Mouse (Mus musculus) embryonic facial prominence, embryonic 12.5 days (tissue): ENCODE results near the gene Zdhhc11. TPM values are rescaled to one million over a fixed set of nuclear protein-coding genes. Genes with fewer than 3 reads are reported as not detected.
"Not testable (repeated sequence)": the region's sequence is repeated elsewhere in the genome, so short reads cannot be mapped to it uniquely, and the experiment has no call there.

Experiments used
- ATAC-seq: fragments of 200-750 bp; cut with Nextera tagmentation; 2 replicates; pipeline ENCODE4 v1.8.0; 2017; ENCODE audit not compliant: insufficient number of reproducible peaks, insufficient read depth, low FRiP score, low TSS enrichment
- H3K27ac ChIP-seq: fragments of 300-500 bp; sonication (generic); 2 replicates; pipeline ENCODE4 v1.5.1; 2016; ENCODE audit warnings: mild to moderate bottlenecking
- H3K27me3 ChIP-seq: fragments of 300-500 bp; sonication (generic); 2 replicates; pipeline ENCODE4 v1.6.1; 2016; ENCODE audit warnings: mild to moderate bottlenecking, moderate library complexity
- H3K36me3 ChIP-seq: fragments of 300-500 bp; sonication (generic); 2 replicates; pipeline ENCODE4 v1.6.1; 2016; ENCODE audit warnings: mild to moderate bottlenecking
- H3K4me1 ChIP-seq: fragments of 300-500 bp; sonication (generic); 2 replicates; pipeline ENCODE4 v1.6.1; 2016
- H3K4me2 ChIP-seq: fragments of 300-500 bp; sonication (generic); replicated peaks from 2 replicates; pipeline ENCODE4 v1.6.1; 2016; ENCODE audit warnings: mild to moderate bottlenecking, moderate library complexity
- H3K4me3 ChIP-seq: fragments of 300-500 bp; sonication (generic); 2 replicates; pipeline ENCODE4 v1.5.1; 2016; ENCODE audit warnings: mild to moderate bottlenecking
- H3K9ac ChIP-seq: fragments of 300-500 bp; sonication (generic); 2 replicates; pipeline ENCODE4 v1.6.1; 2016; ENCODE audit warnings: mild to moderate bottlenecking, moderate library complexity
- H3K9me3 ChIP-seq: fragments of 300-500 bp; sonication (generic); 2 replicates; pipeline ENCODE4 v1.6.1; 2016; ENCODE audit warnings: mild to moderate bottlenecking, moderate library complexity
- whole genome bisulfite sequencing: fragments of 180-500 bp; shearing (Covaris S2); methylation state at CpG from one replicate; pipeline ENCODE4 v1.1.7; 2016; 5-methylcytosine and 5-hydroxymethylcytosine counted together
- polyA plus RNA-seq: library from polyadenylated mRNA; unstranded; fragments of >200 nt; fragmentation: Nextera tagmentation; extraction: Ambion mirVana; gene quantifications from 2 replicates; pipeline ENCODE4 v1.2.1, GENCODE M21; 2016

Gene Zdhhc11
- polyA plus RNA-seq, 1 experiment from 2014 or later = not detected

DNA sequence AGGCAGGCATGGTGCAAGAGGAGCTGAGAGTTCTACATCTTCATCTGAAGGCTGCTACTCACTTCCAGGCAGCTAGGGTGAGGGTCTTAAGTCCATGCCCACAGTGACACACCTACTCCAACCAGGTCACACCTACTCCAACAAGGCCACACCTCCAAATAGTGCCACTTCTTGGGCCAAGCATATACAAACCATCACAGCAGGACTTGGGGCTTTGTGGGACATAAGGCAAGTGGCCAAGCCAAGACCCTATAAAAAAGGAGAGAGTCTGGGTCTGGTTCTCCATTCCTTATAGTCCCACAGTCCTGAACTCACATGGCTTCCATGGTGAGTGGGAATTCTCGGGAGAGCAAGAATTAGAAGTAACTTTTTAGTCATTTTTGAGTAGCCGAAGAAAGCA lies 44.6 kb downstream of the Zdhhc11 start:
- H3K27me3 ChIP-seq = peaks cover 30% of the 10 kb centered on the region
- not testable (repeated sequence) for ATAC-seq, H3K4me3 ChIP-seq, H3K9me3 ChIP-seq, H3K36me3 ChIP-seq, H3K4me1 ChIP-seq, H3K27ac ChIP-seq, H3K9ac ChIP-seq, H3K4me2 ChIP-seq
- 71% methylated on average over 2 of the region's 2 CpGs for WGBS

DNA sequence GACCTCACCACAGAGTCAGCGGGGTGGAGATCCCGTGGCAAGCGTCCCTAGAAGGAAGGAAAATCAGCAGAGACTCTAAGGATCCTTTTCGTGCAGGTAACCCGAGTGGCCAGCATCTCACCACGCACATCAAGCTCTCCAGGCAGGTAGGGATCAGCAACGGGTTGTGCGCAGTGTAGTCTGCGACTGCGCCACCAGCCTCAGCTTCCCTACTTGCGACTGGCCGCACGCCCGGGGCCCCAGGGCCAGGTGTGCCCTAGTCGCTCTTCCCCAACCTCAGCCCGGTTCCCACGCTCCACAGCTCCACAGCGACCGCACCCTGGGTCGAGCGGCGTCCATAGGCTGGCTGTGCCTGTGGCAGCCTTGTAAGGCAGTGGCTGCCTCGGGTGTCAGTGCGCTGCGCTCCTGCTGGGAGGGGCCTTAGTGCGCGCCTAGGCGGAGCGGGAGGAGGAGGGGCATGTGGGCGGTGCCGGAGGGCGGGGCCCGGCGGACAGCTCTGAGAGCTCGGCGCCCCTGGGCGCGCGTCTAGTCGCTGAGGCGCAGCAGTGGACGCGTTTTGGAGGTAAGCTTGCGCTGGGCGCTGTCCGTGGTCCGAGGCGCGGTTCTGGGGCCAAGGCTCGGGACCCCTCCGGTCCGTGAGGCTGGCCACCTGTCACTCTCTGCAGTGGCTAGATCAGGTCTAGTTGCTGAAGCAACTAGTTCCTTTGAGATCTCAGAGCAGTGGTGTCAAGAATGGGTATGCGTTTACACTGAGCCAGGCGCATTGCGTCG lies 45.5 kb downstream of the Zdhhc11 start, which contains the start of gene Tppp:
TSS of gene Tppp (plus strand) at position 460 of the 771 bp plus-strand sequence.
- WGBS = under 1% methylated on average over 56 of the region's 56 CpGs
- Histone ChIP-seq H3K4me2 (peak within 1 kb of the TSS; percentile 99), H3K9ac (peak within 1 kb of the TSS; percentile 46), H3K36me3 (no peaks in the 10 kb centered on the region), H3K4me1 (0 out of 2 replicates have a peak, but pooled peaks cover 9% of the 10 kb centered on the region), H3K4me3 (peak within 1 kb of the TSS; percentile 48), H3K27ac (no peak within 1 kb of the TSS), H3K9me3 (no peaks in the 10 kb centered on the region), H3K27me3 (peaks cover 30% of the 10 kb centered on the region)
- peak; percentile 94 for ATAC-seq

DNA sequence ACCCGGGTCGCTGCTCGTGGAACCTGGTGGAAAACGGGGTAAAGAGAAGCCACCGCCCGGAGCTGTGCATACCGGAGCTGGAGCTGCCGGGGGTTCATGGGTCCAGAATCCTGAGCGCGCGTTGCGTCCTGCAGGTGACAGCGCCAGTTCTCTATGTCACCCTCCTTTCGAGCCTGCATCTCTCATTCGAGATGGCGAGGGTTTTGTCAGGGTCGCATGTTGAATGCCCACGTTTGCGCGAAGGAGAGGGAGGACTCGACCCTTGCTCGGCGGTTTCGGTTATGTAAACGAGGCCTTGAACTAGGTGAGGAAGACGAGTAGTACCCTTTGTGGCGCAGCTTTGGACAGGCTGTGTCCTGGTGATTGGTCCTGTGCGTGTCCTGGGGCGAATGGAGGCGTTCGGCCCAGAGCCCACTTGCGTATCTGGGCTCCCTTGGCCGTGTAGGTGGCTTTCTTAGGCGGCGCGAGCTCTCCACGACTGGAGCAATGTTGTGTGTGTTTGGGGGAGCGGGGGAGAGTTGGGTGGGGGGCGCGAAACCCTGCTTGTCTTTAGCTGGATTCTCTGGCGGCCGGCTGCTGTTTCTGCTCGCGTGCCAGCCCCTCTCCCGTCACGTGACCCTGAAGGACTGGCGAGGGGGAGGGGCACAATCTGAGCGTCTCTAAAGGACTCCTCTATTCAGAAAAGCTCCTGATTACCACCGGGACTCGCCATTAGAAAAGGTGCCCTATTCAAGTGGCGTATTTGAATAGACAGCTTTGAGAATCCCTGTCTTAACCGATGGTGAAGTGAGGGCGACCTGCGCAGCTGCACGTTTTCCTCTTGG lies 46.4 kb downstream of the Zdhhc11 start:
- H3K27ac ChIP-seq = no peak overlapping the region
- 0 out of 2 replicates have a peak, but pooled peaks cover 9% of the 10 kb centered on the region for H3K4me1 ChIP-seq
- no peaks in the 10 kb centered on the region for H3K9me3 ChIP-seq
- peaks cover 30% of the 10 kb centered on the region for H3K27me3 ChIP-seq
- peak; percentile 13; the same call in 1 of the 2 replicates for ATAC-seq
- H3K4me3 ChIP-seq = peak overlapping the region; percentile 48
- H3K9ac ChIP-seq = peak overlapping the region; percentile 43
- WGBS = under 1% methylated on average over 55 of the region's 55 CpGs
- H3K36me3 ChIP-seq = no peaks in the 10 kb centered on the region
- peak overlapping the region; percentile 99 for H3K4me2 ChIP-seq

DNA sequence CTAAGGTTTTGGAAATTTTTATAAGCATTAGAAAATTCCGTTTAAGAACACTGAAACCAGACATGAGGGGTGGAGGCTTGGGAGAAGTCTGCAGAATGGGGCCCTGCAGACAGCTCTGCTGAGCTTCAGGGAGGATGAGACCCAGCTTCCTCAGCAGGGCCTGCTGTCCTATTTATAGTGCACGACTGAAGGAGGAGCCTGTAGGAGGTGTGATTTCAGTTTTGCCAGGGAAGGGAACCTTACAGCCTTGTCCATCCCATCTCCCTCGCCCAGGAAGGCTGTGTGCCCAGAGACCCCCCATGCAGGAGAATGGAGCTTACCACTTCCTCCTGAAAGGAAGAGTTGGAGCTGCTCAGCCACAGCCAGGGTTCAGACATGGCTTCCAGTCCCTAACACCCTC lies 47.0 kb downstream of the Zdhhc11 start:
- no peak overlapping the region for H3K27ac ChIP-seq
- H3K4me1 ChIP-seq = 0 out of 2 replicates have a peak, but pooled peaks cover 9% of the 10 kb centered on the region
- ATAC-seq = no peak
- 8% methylated on average over 3 of the region's 3 CpGs for WGBS
- H3K27me3 ChIP-seq = peaks cover 30% of the 10 kb centered on the region
- H3K36me3 ChIP-seq = no peaks in the 10 kb centered on the region
- H3K9ac ChIP-seq = no peak overlapping the region
- H3K4me3 ChIP-seq = peak overlapping the region; percentile 48
- H3K4me2 ChIP-seq = peak overlapping the region; percentile 99
- no peaks in the 10 kb centered on the region for H3K9me3 ChIP-seq

DNA sequence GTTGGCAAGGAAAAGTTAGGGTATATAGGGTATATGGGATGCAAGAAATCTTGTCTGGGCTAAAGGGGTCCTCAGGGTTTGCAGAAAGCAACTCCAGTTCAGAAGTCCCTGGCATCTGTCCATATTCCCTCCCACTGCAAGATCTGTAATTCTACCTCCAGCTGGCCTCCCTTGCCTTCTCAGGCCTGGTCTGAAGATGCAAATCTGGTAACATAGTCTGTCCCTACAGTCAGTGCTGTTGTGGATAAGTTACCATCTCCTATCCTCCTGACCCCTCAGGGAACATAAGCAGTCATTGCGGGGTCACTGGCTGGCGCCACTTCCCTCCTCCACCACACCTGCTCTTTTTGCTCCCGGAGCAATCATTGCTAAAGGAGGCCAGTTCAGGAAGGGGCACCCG lies 52.3 kb downstream of the Zdhhc11 start:
- Histone ChIP-seq H3K27ac (no peak overlapping the region), H3K27me3 (peaks cover 11% of the 10 kb centered on the region; the same call in 1 of the 2 replicates), H3K4me3 (no peak overlapping the region), H3K4me2 (no peak overlapping the region), H3K36me3 (no peaks in the 10 kb centered on the region), H3K9me3 (no peaks in the 10 kb centered on the region), H3K9ac (no peak overlapping the region), H3K4me1 (no peaks in the 10 kb centered on the region)
- 65% methylated on average over 4 of the region's 4 CpGs for WGBS
- ATAC-seq = no peak

DNA sequence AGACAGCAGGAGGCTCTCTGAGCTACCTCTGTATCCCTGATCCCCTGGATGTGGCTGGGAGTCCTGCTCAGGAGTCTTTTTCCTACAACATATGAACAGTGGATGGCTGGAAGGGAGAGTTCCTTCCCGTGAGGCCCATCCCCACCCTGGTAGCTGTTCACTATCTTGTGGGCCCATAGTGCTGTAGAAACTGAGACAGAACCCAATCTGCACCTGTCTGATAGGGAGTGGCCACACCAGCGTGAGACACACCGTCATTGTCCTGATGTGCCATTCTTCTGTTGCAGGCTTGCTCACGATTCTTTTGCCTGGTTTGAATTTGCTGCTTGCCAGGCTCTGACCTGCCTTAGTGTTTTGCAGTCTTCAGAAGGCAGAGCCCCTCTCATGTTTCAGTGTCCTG lies 53.8 kb downstream of the Zdhhc11 start:
- no peak overlapping the region for H3K27ac ChIP-seq
- WGBS = 72% methylated on average over 4 of the region's 4 CpGs
- no peaks in the 10 kb centered on the region for H3K27me3 ChIP-seq
- ATAC-seq = no peak
- no peaks in the 10 kb centered on the region for H3K36me3 ChIP-seq
- no peaks in the 10 kb centered on the region for H3K4me1 ChIP-seq
- H3K9me3 ChIP-seq = no peaks in the 10 kb centered on the region
- H3K9ac ChIP-seq = no peak overlapping the region
- no peak overlapping the region for H3K4me3 ChIP-seq
- no peak overlapping the region for H3K4me2 ChIP-seq

DNA sequence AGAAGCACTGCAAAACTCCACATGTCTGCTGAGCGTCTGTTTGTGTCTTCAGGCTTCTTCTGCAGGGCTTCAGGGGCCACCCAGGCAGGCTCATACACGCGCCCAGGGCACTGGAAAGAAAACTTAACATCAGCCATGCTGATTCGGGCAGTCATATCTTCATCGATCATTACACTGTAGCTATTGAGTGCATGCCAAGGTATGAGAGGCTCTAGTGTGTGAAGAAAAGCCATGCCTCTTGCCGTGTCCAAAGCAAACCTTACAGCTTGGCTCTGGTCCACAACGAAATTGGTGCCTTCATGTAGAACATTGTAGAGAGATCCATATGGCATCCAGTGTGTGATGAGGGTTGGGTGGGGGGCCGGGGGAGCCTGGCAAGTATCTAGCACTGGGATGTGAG lies 55.4 kb downstream of the Zdhhc11 start:
- H3K27me3 ChIP-seq, H3K4me2 ChIP-seq, H3K36me3 ChIP-seq, H3K4me1 ChIP-seq, H3K9me3 ChIP-seq, ATAC-seq, H3K27ac ChIP-seq, H3K9ac ChIP-seq, H3K4me3 ChIP-seq: not testable (repeated sequence)
- 83% methylated on average over 8 of the region's 8 CpGs for WGBS

DNA sequence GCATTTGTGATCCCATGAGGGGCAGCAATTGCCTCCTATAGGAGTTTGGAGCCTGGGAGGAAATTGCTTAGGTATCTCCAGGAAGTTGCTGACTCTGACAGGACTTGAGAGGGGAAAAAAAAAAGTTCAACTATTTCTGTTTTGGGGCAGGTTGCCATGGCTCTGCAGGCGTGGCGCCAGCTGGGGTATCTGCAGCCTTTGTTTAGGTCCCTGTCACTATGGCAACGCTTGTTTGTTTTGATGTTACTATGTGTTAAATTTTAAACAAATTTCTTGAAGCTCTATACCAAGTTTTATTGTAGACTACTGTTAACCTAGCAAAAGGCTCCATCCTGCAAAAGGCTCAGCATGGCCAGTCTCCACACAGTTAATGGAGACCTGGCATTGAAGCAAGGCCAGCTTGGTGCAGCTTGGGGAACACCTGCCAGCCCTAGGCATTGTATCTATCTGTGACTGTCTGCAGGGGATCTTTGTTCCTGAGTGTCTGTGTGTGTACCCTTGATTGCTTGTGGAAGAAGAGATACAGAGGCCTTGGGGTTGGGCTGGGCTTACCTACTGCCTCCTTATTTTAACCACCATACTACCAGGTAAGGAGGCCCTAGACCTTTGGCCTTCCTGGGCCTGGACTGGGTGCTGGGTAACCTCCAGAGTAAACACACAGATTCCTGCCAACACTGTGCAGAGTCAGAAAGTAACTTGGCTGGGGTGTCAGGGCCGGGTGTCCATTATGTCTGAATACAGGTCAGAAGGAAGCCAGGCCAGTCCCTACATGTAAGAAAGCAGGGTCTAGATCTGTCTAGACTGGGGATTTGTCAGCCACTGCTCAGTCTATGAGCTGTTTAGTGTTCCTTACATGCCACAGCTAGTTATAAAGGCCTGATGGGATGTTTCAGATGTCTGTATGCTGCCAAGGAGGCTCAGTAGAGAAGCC lies 61.8 kb downstream of the Zdhhc11 start:
- no peaks in the 10 kb centered on the region for H3K9me3 ChIP-seq
- H3K27ac ChIP-seq = no peak overlapping the region
- no peak overlapping the region for H3K9ac ChIP-seq
- H3K4me2 ChIP-seq = no peak overlapping the region
- no peak for ATAC-seq
- no peaks in the 10 kb centered on the region for H3K27me3 ChIP-seq
- whole genome bisulfite sequencing = 65% methylated on average over 4 of the region's 4 CpGs
- no peaks in the 10 kb centered on the region for H3K36me3 ChIP-seq
- no peaks in the 10 kb centered on the region for H3K4me1 ChIP-seq
- no peak overlapping the region for H3K4me3 ChIP-seq

DNA sequence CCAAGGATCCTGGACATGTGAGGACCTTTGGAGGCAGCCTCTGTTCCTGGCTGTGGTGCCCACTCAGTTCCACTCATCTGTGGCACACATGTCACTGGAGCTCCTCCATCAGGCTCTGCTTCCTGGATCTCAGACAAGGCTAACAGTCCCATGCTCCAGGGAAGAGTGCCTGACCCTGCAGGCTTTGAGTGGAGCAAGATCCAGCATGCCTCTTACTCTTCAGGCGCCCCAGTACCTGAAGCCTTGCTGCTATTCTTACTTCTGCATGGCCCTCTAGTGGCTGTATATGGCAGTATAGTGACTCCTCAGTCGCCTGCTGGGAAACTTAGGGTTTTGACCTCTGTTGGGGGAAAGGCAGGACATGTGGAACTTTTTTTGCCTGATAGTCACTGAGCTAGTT lies 62.6 kb downstream of the Zdhhc11 start:
- H3K4me3 ChIP-seq = no peak overlapping the region
- ATAC-seq = no peak
- WGBS = 11% methylated on average over 2 of the region's 2 CpGs

DNA sequence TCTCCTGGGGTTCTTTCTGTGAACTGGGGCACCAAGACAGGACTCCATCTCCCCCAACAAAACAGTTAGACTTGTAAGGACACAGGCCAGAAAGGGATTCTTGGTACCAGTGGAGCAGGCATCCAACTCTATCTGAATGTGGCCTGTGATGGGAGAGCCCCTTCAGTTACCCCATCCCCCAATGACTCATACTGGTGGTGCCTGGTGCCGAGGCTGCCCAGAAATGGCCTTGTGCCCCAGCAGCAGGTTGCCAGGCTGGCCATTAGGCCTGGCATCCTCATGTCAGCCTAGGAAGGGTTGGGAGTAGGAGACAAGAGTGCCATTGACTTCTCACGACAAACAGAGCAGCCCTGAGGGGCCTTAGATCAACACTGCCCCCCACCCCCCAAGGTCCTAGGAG lies 64.5 kb downstream of the Zdhhc11 start:
- Histone ChIP-seq H3K36me3 (no peaks in the 10 kb centered on the region), H3K9ac (no peak overlapping the region), H3K4me1 (no peaks in the 10 kb centered on the region), H3K4me3 (no peak overlapping the region), H3K27ac (no peak overlapping the region), H3K4me2 (no peak overlapping the region), H3K27me3 (no peaks in the 10 kb centered on the region), H3K9me3 (no peaks in the 10 kb centered on the region)
- no peak for ATAC-seq
- 42% methylated on average over 2 of the region's 2 CpGs for WGBS

More for the DNA sequence above, 62.6 kb downstream of the Zdhhc11 start:
- Histone ChIP-seq H3K4me2 (no peak overlapping the region), H3K27ac (no peak overlapping the region), H3K36me3 (no peaks in the 10 kb centered on the region), H3K9me3 (no peaks in the 10 kb centered on the region), H3K4me1 (no peaks in the 10 kb centered on the region), H3K27me3 (no peaks in the 10 kb centered on the region), H3K9ac (no peak overlapping the region)

DNA sequence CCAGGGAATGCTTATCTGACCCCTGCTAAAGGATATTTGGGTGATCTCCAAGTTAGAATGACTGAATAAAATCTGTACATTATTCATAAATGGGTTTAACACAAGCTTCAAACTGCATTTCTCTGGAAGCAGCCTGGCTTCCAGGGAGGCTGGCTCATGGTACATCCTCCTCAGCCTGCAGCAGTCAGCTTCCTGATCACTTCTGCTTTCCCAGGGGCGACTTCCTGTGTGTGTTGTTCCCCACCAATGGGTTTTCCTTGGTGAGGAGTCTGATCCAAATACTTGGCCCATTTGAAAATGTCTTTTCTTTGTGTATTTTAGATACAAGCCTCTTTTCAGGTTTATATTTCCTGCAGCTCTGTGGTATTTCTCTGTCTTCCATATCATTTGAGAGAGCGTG lies 65.4 kb downstream of the Zdhhc11 start:
- Histone ChIP-seq H3K9ac (no peak overlapping the region), H3K27me3 (no peaks in the 10 kb centered on the region), H3K27ac (no peak overlapping the region), H3K4me3 (no peak overlapping the region), H3K36me3 (no peaks in the 10 kb centered on the region), H3K4me1 (no peaks in the 10 kb centered on the region), H3K9me3 (no peaks in the 10 kb centered on the region), H3K4me2 (no peak overlapping the region)
- no peak for ATAC-seq
- WGBS = 85% methylated on average over 2 of the region's 2 CpGs
